Mouse (Mus musculus) bone marrow, adult 2 months (tissue): ENCODE data around the gene Usp19.

Experiments
- CTCF ChIP-seq: fragments of 200-500 bp; IDR thresholded peaks from 2 replicates; pipeline ENCODE4 v1.5.1; 2011; ENCODE audit warnings: low read length, control low read depth; ENCODE audit not compliant: control insufficient read depth, insufficient read depth
- POLR2A ChIP-seq: fragments of 200-500 bp; IDR thresholded peaks from 2 replicates; pipeline ENCODE4 v1.6.1; 2011; ENCODE audit warnings: low read depth, mild to moderate bottlenecking, control low read depth, low read length, borderline replicate concordance; ENCODE audit not compliant: control insufficient read depth

GRCm38 (mm10) chr9:108488403-108488802 is 2.0 kb upstream of the Usp19 start:
- TF ChIP-seq POLR2A (no peak), CTCF (no peak)
